Comparison of ENCODE assay signal across 10 mouse cellular contexts in the genomic region with DNA sequence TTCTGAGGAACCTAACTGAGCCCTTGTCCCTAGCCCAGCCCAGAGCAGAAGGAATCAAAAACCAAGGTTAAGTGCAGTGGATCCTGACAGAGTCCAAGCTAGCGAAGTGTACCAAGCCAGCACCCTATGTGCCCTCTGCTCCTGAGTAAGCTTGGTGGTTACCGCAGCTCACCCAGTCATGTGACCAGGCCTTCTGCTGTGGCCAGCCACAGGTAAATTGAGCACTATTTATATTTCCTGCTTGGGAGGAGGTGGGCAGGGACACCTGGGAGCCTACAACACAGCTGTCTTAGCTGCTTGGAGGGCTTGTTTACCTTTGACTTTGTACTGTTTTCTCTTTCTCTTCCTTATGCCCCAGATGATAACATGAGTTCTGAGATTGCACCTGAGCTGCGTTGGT. TPM values are rescaled to one million over a fixed set of nuclear protein-coding genes. Genes with fewer than 3 reads are reported as not detected.
DNase-seq lines count a peak whose midpoint lies in the region; ATAC-seq and TF ChIP-seq lines count a peak whose summit lies in the region.
"Had no signal": no experiment of that assay in that cellular context is flagged by ENCODE, and none has a peak within 500 bp of the region (broad histone marks: within the 10 kb centered on the region; RNA-seq: fewer than 3 reads in every experiment).

No protein-coding gene starts in this region.

- no peaks in the 10 kb centered on the region for H3K27me3 ChIP-seq in spleen, adult 2 months (ENCODE audit: control insufficient read depth, insufficient read depth, low read length)
- no peaks in the 10 kb centered on the region for H3K27me3 ChIP-seq in intestine, postnatal 0 days (replicated peaks; ENCODE audit: control insufficient read depth, insufficient read depth, low read length)
- no peaks in the 10 kb centered on the region for H3K27me3 ChIP-seq in forebrain, embryonic 10.5 days (ENCODE audit: poor library complexity, severe bottlenecking)
- H3K27me3 ChIP-seq: forebrain, embryonic 13.5 days; limb, embryonic 13.5 days had no signal

- H3K9ac ChIP-seq in intestine, postnatal 0 days (ENCODE audit: low read depth, low read length), result no peak overlapping the region
- H3K9ac ChIP-seq: forebrain, embryonic 13.5 days; limb, embryonic 13.5 days had no signal

- no peak for TF ChIP-seq POLR2A in spleen, adult 2 months (IDR thresholded peaks at IDR 0.05; ENCODE audit: low read depth, low read length)

- peaks cover 13% of the 10 kb centered on the region for H3K36me3 ChIP-seq in spleen, adult 2 months (ENCODE audit: control insufficient read depth, insufficient read depth, low read length)
- peaks cover 11% of the 10 kb centered on the region for H3K36me3 ChIP-seq in intestine, postnatal 0 days (ENCODE audit: control insufficient read depth, insufficient read depth)
- peaks cover 20% of the 10 kb centered on the region for H3K36me3 ChIP-seq in forebrain, embryonic 10.5 days (replicated peaks)

- H3K4me1 ChIP-seq in spleen, adult 2 months (ENCODE audit: control insufficient read depth, insufficient read depth, insufficient read length), result peaks cover 34% of the 10 kb centered on the region; the same call in 1 of the 2 replicates
- 0 out of 2 replicates have a peak, but pooled peaks cover 5% of the 10 kb centered on the region for H3K4me1 ChIP-seq in intestine, postnatal 0 days (replicated peaks; ENCODE audit: control insufficient read depth, insufficient read depth, low read length)
- H3K4me1 ChIP-seq in forebrain, embryonic 10.5 days, result peaks cover 3% of the 10 kb centered on the region; the same call in 1 of the 2 replicates
- H3K4me1 ChIP-seq: forebrain, embryonic 13.5 days had no signal

- peak overlapping the region; percentile 74 for H3K27ac ChIP-seq in spleen, adult 2 months (ENCODE audit: insufficient read depth, low read length)
- H3K27ac ChIP-seq in intestine, postnatal 0 days (ENCODE audit: low read depth, low read length), result peak overlapping the region; percentile 83
- H3K27ac ChIP-seq in forebrain, embryonic 10.5 days, result no peak overlapping the region
- H3K27ac ChIP-seq: forebrain, embryonic 13.5 days; hindbrain, postnatal 0 days had no signal

- 0 out of 2 replicates have a peak overlapping the region, but pooled peaks have one; percentile 21 for H3K4me2 ChIP-seq in intestine, postnatal 0 days (replicated peaks; ENCODE audit: low read depth)
- H3K4me2 ChIP-seq: forebrain, embryonic 13.5 days; limb, embryonic 13.5 days had no signal

- no peak overlapping the region for H3K4me3 ChIP-seq in spleen, adult 2 months (ENCODE audit: extremely low read depth, insufficient read depth, insufficient read length)
- H3K4me3 ChIP-seq in intestine, postnatal 0 days (ENCODE audit: low read depth, low read length), result no peak overlapping the region
- no peak overlapping the region for H3K4me3 ChIP-seq in forebrain, embryonic 10.5 days
- H3K4me3 ChIP-seq: forebrain, embryonic 13.5 days; limb, embryonic 13.5 days had no signal

- no peaks in the 10 kb centered on the region for H3K9me3 ChIP-seq in intestine, postnatal 0 days (ENCODE audit: control insufficient read depth)
- H3K9me3 ChIP-seq in forebrain, embryonic 10.5 days, result no peaks in the 10 kb centered on the region
- H3K9me3 ChIP-seq: forebrain, embryonic 13.5 days; limb, embryonic 13.5 days had no signal

- peak in 1 of 2 experiments; percentile 52 for DNase-seq in spleen, adult 2 months (ENCODE audit: low read depth in 1 of 2, low spot score in 2 of 2)
- DNase-seq in spleen, postnatal 14 days (ENCODE audit: low spot score in 2 of 2), result no peak
- DNase-seq in natural killer cell, adult 2 months (ENCODE audit: low spot score in 2 of 2), result peak; percentile 35 to 41
- no peak for DNase-seq in gastrocnemius, postnatal 4 days (ENCODE audit: low spot score in 2 of 2)
- no peak for DNase-seq in cerebellum, adult 8-10 months
- DNase-seq in forebrain, embryonic 10.5 days (ENCODE audit: extremely low spot score, low spot score), result no peak

- no peak for TF ChIP-seq CTCF in spleen, adult 2 months (IDR thresholded peaks at IDR 0.05; ENCODE audit: extremely low read depth, insufficient read depth, insufficient read length, insufficient replicate concordance)
- TF ChIP-seq CTCF in intestine, postnatal 0 days (IDR thresholded peaks at IDR 0.05; ENCODE audit: low read depth), result no peak

- peak; percentile 92 for ATAC-seq in intestine, postnatal 0 days
- ATAC-seq: forebrain, embryonic 13.5 days; hindbrain, postnatal 0 days had no signal

- 48% methylated on average over 3 of the region's 3 CpGs for WGBS in spleen, adult 2 months
- whole genome bisulfite sequencing in intestine, postnatal 0 days, result 22% methylated on average over 3 of the region's 3 CpGs
- WGBS in forebrain, embryonic 10.5 days, result 93% methylated on average over 3 of the region's 3 CpGs

RNA-seq across cellular contexts. Expression of a gene that starts 14.1 kb away (rescaled TPM):
- 123 and 142 TPM in 2 replicates for polyA plus RNA-seq in spleen, adult 2 months (2012; rRNA removed)
- 5.5 and 7.4 TPM in 2 replicates for polyA plus RNA-seq in intestine, postnatal 0 days (2015; fragmentation: Nextera tagmentation; extraction: Ambion mirVana)
- total RNA-seq in gastrocnemius, postnatal 4 days (2021), result 10 to 100 TPM; 21.1 to 24.9 TPM
- 7.4 and 7.7 TPM in 2 replicates for polyA plus RNA-seq in forebrain, embryonic 10.5 days (2016; fragmentation: Nextera tagmentation; extraction: Ambion mirVana)

RNA-seq across cellular contexts. Expression of a gene that starts 33.5 kb away (rescaled TPM):
- polyA plus RNA-seq in spleen, adult 2 months (2012; rRNA removed), result 40.9 and 44.9 TPM in 2 replicates
- polyA plus RNA-seq in intestine, postnatal 0 days (2015; fragmentation: Nextera tagmentation; extraction: Ambion mirVana), result 130 and 144 TPM in 2 replicates
- total RNA-seq in gastrocnemius, postnatal 4 days (2021), result 10 to 100 TPM; 47.4 to 49.3 TPM
- 118 and 119 TPM in 2 replicates for polyA plus RNA-seq in forebrain, embryonic 10.5 days (2016; fragmentation: Nextera tagmentation; extraction: Ambion mirVana)

RNA-seq across cellular contexts. Expression of a gene that starts 40.9 kb away (rescaled TPM):
- 25.2 and 29.4 TPM in 2 replicates for polyA plus RNA-seq in spleen, adult 2 months (2012; rRNA removed)
- polyA plus RNA-seq in intestine, postnatal 0 days (2015; fragmentation: Nextera tagmentation; extraction: Ambion mirVana), result 29.7 and 30.2 TPM in 2 replicates
- 10 to 100 TPM; 44.2 to 44.4 TPM for total RNA-seq in gastrocnemius, postnatal 4 days (2021)
- 93.2 and 93.7 TPM in 2 replicates for polyA plus RNA-seq in forebrain, embryonic 10.5 days (2016; fragmentation: Nextera tagmentation; extraction: Ambion mirVana)

Comparison
In these comparisons a context has a peak if more than half of its experiments do, and no peak if none do; other contexts are left out.
1. DNase-seq: peak in natural killer cell, adult 2 months (2 of 2); none in spleen, postnatal 14 days (0 of 2), gastrocnemius, postnatal 4 days (0 of 2), cerebellum, adult 8-10 months (single experiment) and forebrain, embryonic 10.5 days (single experiment).
2. RNA of a gene that starts 14.1 kb away (polyA plus RNA-seq): 123 to 142 TPM in spleen, adult 2 months; 7.4 to 7.7 TPM in forebrain, embryonic 10.5 days and 5.5 to 7.4 TPM in intestine, postnatal 0 days; every median in the first group is over 10 times any median in the second.